Comparison of ENCODE assay signal across 9 mouse cellular contexts in genomic region chr4:32195945-32196921, GRCm38 (mm10). TPM values are rescaled to one million over a fixed set of nuclear protein-coding genes. Genes with fewer than 3 reads are reported as not detected.
DNase-seq lines count a peak whose midpoint lies in the region; ATAC-seq and TF ChIP-seq lines count a peak whose summit lies in the region.
"Had no signal": no experiment of that assay in that cellular context is flagged by ENCODE, and none has a peak within 500 bp of the region (broad histone marks: within the 10 kb centered on the region; RNA-seq: fewer than 3 reads in every experiment).

No protein-coding gene starts in this region.

- 0 out of 2 replicates have a peak, but pooled peaks cover 10% of the 10 kb centered on the region for H3K27me3 ChIP-seq in forebrain, embryonic 10.5 days (ENCODE audit: poor library complexity, severe bottlenecking)
- H3K27me3 ChIP-seq in myocyte (ENCODE audit: control insufficient read depth, insufficient read depth, insufficient read length): no peaks in the 10 kb centered on the region
- H3K27me3 ChIP-seq: Patski had no signal

- H3K4me3 ChIP-seq in forebrain, embryonic 10.5 days: no peak overlapping the region; the same call in 1 of the 2 replicates
- no peak overlapping the region for H3K4me3 ChIP-seq in myocyte

- peaks cover 28% of the 10 kb centered on the region for H3K4me1 ChIP-seq in forebrain, embryonic 10.5 days

- no peaks in the 10 kb centered on the region for H3K36me3 ChIP-seq in forebrain, embryonic 10.5 days (replicated peaks)
- H3K36me3 ChIP-seq in myocyte (ENCODE audit: control insufficient read depth, insufficient read depth): no peaks in the 10 kb centered on the region

- no peak for ATAC-seq in CD4-positive, CD25-positive, alpha-beta regulatory T cell, adult 4 months
- ATAC-seq: Patski had no signal

- peak overlapping the region; percentile 76 for H3K27ac ChIP-seq in forebrain, embryonic 10.5 days

- no peaks in the 10 kb centered on the region for H3K79me2 ChIP-seq in myocyte (ENCODE audit: control insufficient read depth, insufficient read depth)

- H3K4me2 ChIP-seq in myocyte (ENCODE audit: low read depth): peak overlapping the region; percentile 59

- H3K9me3 ChIP-seq in forebrain, embryonic 10.5 days: no peaks in the 10 kb centered on the region

- H3ac ChIP-seq in myocyte (ENCODE audit: control insufficient read depth, insufficient read length): no peak overlapping the region

- intact Hi-C loops in heart, postnatal 10 days (cut with DNase I): no loop called here

- DNase-seq in right cerebral cortex, postnatal 14 days: peak; percentile 46
- DNase-seq in right cerebral cortex, postnatal 25 days: no peak
- DNase-seq in forebrain, embryonic 10.5 days (ENCODE audit: extremely low spot score, low spot score): no peak
- DNase-seq in heart, postnatal 10 days: peak; percentile 88 to 89
- peak; percentile 68 to 76 for DNase-seq in kidney, postnatal 36 days
- no peak for DNase-seq in c-Kit-positive CD71-positive TER-119-positive erythroid progenitor cells, embryonic 14.5 days (ENCODE audit: low spot score)

- no peak for TF ChIP-seq POLR2A in myocyte (IDR thresholded peaks at IDR 0.05; ENCODE audit: insufficient read length, low read depth)

- WGBS in forebrain, embryonic 10.5 days: 27% methylated on average over 9 of the region's 9 CpGs

TF ChIP-seq in myocyte, 11 proteins besides CTCF, POLR2A, EP300 and RAD21:
- TF ChIP-seq MYOD1 (IDR thresholded peaks at IDR 0.05; ENCODE audit: control insufficient read depth in 1 of 3, insufficient read length in 2 of 3, low read depth in 2 of 3) (peak in 2 of 3 experiments; percentile 20 to 36), POLR2AphosphoS2 (IDR thresholded peaks at IDR 0.05; ENCODE audit: insufficient read length, low read depth) (no peak)

RNA-seq across cellular contexts. Expression of gene Bach2, which starts 42.4 kb away (rescaled TPM):
- polyA plus RNA-seq in forebrain, embryonic 10.5 days (2016; fragmentation: Nextera tagmentation; extraction: Ambion mirVana): 7.1 and 7.3 TPM in 2 replicates
- 10 to 100 TPM; 16.8 to 17.9 TPM for total RNA-seq in heart, postnatal 10 days (2021)
- 0.29 TPM for polyA plus RNA-seq in myocyte (2012; fragmentation: generic; extraction: Trizol)
- 10 to 100 TPM; 21.5 to 23.6 TPM for polyA plus RNA-seq in CD4-positive, CD25-positive, alpha-beta regulatory T cell, adult 4 months (2017; shearing (Covaris generic))

Comparison
In these comparisons a context has a peak if more than half of its experiments do, and no peak if none do; other contexts are left out.
1. DNase-seq: peak in right cerebral cortex, postnatal 14 days (single experiment), heart, postnatal 10 days (2 of 2) and kidney, postnatal 36 days (2 of 2); none in right cerebral cortex, postnatal 25 days (single experiment), forebrain, embryonic 10.5 days (single experiment) and c-Kit-positive CD71-positive TER-119-positive erythroid progenitor cells, embryonic 14.5 days (single experiment).